Mouse (Mus musculus): ENCODE measurements around the gene Aif1. TPM values are rescaled to one million over a fixed set of nuclear protein-coding genes. Genes with fewer than 3 reads are reported as not detected.

Gene Aif1
- polyA plus RNA-seq, 1 experiment from 2014 or later, result 7.3 TPM

Small RNA genes lying within 50 kb of the gene (microRNA-seq; reads per million reads assigned to microRNA genes)
- not detected for gene Mir6973a
- gene Mir6974, result not detected

Other genes with a start within 250 kb of the Aif1 start
- 36.1 and 41.1 TPM in 2 replicates for gene Neu1, start 244.8 kb downstream of the Aif1 start, polyA plus RNA-seq (2015; fragmentation: Nextera tagmentation; extraction: Ambion mirVana)
- 0.24 and 0.31 TPM in 2 replicates for gene Hspa1b, start 216.8 kb downstream of the Aif1 start, polyA plus RNA-seq (2015; fragmentation: Nextera tagmentation; extraction: Ambion mirVana)
- gene Gm20481, start 206.2 kb downstream of the Aif1 start, polyA plus RNA-seq (2015; fragmentation: Nextera tagmentation; extraction: Ambion mirVana), result not detected in 2 replicates
- 12.7 and 13.3 TPM in 2 replicates for gene Hspa1a, start 203.9 kb downstream of the Aif1 start, polyA plus RNA-seq (2015; fragmentation: Nextera tagmentation; extraction: Ambion mirVana)
- gene Hspa1l, start 203.4 kb downstream of the Aif1 start, polyA plus RNA-seq (2015; fragmentation: Nextera tagmentation; extraction: Ambion mirVana), result 1.2 and 1.5 TPM in 2 replicates
- 103 and 111 TPM in 2 replicates for gene Lsm2, start 194.2 kb downstream of the Aif1 start, polyA plus RNA-seq (2015; fragmentation: Nextera tagmentation; extraction: Ambion mirVana)
- gene Vars, start 175.1 kb downstream of the Aif1 start, polyA plus RNA-seq (2015; fragmentation: Nextera tagmentation; extraction: Ambion mirVana), result 63.1 and 70.2 TPM in 2 replicates
- gene Vwa7, start 159.5 kb downstream of the Aif1 start, polyA plus RNA-seq (2015; fragmentation: Nextera tagmentation; extraction: Ambion mirVana), result 0.06 and 0.15 TPM in 2 replicates
- 2.5 and 2.7 TPM in 2 replicates for gene Sapcd1, start 148.1 kb downstream of the Aif1 start, polyA plus RNA-seq (2015; fragmentation: Nextera tagmentation; extraction: Ambion mirVana)
- gene Msh5, start 129.3 kb downstream of the Aif1 start, polyA plus RNA-seq (2015; fragmentation: Nextera tagmentation; extraction: Ambion mirVana), result 1.6 and 3.3 TPM in 2 replicates
- 62.4 and 72.1 TPM in 2 replicates for gene Clic1, start 126.1 kb downstream of the Aif1 start, polyA plus RNA-seq (2015; fragmentation: Nextera tagmentation; extraction: Ambion mirVana)
- 337 and 380 TPM in 2 replicates for gene Ddah2, start 117.0 kb downstream of the Aif1 start, polyA plus RNA-seq (2015; fragmentation: Nextera tagmentation; extraction: Ambion mirVana)
- 0.31 TPM in 1 of 2 replicates, not detected in the other for gene Ly6g6c, start 110.7 kb downstream of the Aif1 start, polyA plus RNA-seq (2015; fragmentation: Nextera tagmentation; extraction: Ambion mirVana)
- gene Mpig6b, start 109.9 kb downstream of the Aif1 start, polyA plus RNA-seq (2015; fragmentation: Nextera tagmentation; extraction: Ambion mirVana), result 0.21 and 0.43 TPM in 2 replicates
- 0.21 and 0.32 TPM in 2 replicates for gene Ly6g6e, start 99.2 kb downstream of the Aif1 start, polyA plus RNA-seq (2015; fragmentation: Nextera tagmentation; extraction: Ambion mirVana)
- 1.9 and 2.5 TPM in 2 replicates for gene Ly6g6d, start 98.0 kb downstream of the Aif1 start, polyA plus RNA-seq (2015; fragmentation: Nextera tagmentation; extraction: Ambion mirVana)
- gene Ly6g6f, start 90.5 kb downstream of the Aif1 start, polyA plus RNA-seq (2015; fragmentation: Nextera tagmentation; extraction: Ambion mirVana), result not detected in 2 replicates
- 105 and 113 TPM in 2 replicates for gene Abhd16a, start 86.8 kb downstream of the Aif1 start, polyA plus RNA-seq (2015; fragmentation: Nextera tagmentation; extraction: Ambion mirVana)
- not detected in 2 replicates for gene Ly6g5c, start 67.8 kb downstream of the Aif1 start, polyA plus RNA-seq (2015; fragmentation: Nextera tagmentation; extraction: Ambion mirVana)
- 1.1 and 2.2 TPM in 2 replicates for gene Ly6g5b, start 60.6 kb downstream of the Aif1 start, polyA plus RNA-seq (2015; fragmentation: Nextera tagmentation; extraction: Ambion mirVana)
- gene Gpank1, start 54.6 kb downstream of the Aif1 start, polyA plus RNA-seq (2015; fragmentation: Nextera tagmentation; extraction: Ambion mirVana), result 25.9 and 28.9 TPM in 2 replicates
- gene Csnk2b, start 54.0 kb downstream of the Aif1 start, polyA plus RNA-seq (2015; fragmentation: Nextera tagmentation; extraction: Ambion mirVana), result 316 and 319 TPM in 2 replicates
- 8.3 and 9.6 TPM in 2 replicates for gene D17H6S53E, start 49.7 kb downstream of the Aif1 start, polyA plus RNA-seq (2015; fragmentation: Nextera tagmentation; extraction: Ambion mirVana)
- gene Apom, start 44.0 kb downstream of the Aif1 start, polyA plus RNA-seq (2015; fragmentation: Nextera tagmentation; extraction: Ambion mirVana), result 0.56 and 1.4 TPM in 2 replicates
- gene Bag6, start 40.9 kb downstream of the Aif1 start, polyA plus RNA-seq (2015; fragmentation: Nextera tagmentation; extraction: Ambion mirVana), result 82.9 and 83.4 TPM in 2 replicates
- gene Prrc2a, start 11.2 kb downstream of the Aif1 start, polyA plus RNA-seq (2015; fragmentation: Nextera tagmentation; extraction: Ambion mirVana), result 188 and 203 TPM in 2 replicates
- gene Lst1, start 12.4 kb upstream of the Aif1 start, polyA plus RNA-seq (2015; fragmentation: Nextera tagmentation; extraction: Ambion mirVana), result 7.6 and 9.2 TPM in 2 replicates
- gene Ltb, start 18.4 kb upstream of the Aif1 start, polyA plus RNA-seq (2015; fragmentation: Nextera tagmentation; extraction: Ambion mirVana), result 0.58 and 0.78 TPM in 2 replicates
- not detected in 2 replicates for gene Tnf, start 25.9 kb upstream of the Aif1 start, polyA plus RNA-seq (2015; fragmentation: Nextera tagmentation; extraction: Ambion mirVana)
- gene Lta, start 29.3 kb upstream of the Aif1 start, polyA plus RNA-seq (2015; fragmentation: Nextera tagmentation; extraction: Ambion mirVana), result 0.32 and 0.69 TPM in 2 replicates
- gene Gm16181, start 44.8 kb upstream of the Aif1 start, polyA plus RNA-seq (2015; fragmentation: Nextera tagmentation; extraction: Ambion mirVana), result 1.6 TPM in 1 of 2 replicates, not detected in the other
- 94.4 and 100 TPM in 2 replicates for gene Atp6v1g2, start 57.6 kb upstream of the Aif1 start, polyA plus RNA-seq (2015; fragmentation: Nextera tagmentation; extraction: Ambion mirVana)
- gene Nfkbil1, start 59.7 kb upstream of the Aif1 start, polyA plus RNA-seq (2015; fragmentation: Nextera tagmentation; extraction: Ambion mirVana), result 11.7 and 11.8 TPM in 2 replicates
- gene Ddx39b, start 65.7 kb upstream of the Aif1 start, polyA plus RNA-seq (2015; fragmentation: Nextera tagmentation; extraction: Ambion mirVana), result 379 and 391 TPM in 2 replicates
- 93.4 and 105 TPM in 2 replicates for gene H2-D1, start 86.7 kb upstream of the Aif1 start, polyA plus RNA-seq (2015; fragmentation: Nextera tagmentation; extraction: Ambion mirVana)
- gene H2-Q1, start 144.3 kb upstream of the Aif1 start, polyA plus RNA-seq (2015; fragmentation: Nextera tagmentation; extraction: Ambion mirVana), result 0.54 and 0.70 TPM in 2 replicates
- gene H2-Q2, start 166.2 kb upstream of the Aif1 start, polyA plus RNA-seq (2015; fragmentation: Nextera tagmentation; extraction: Ambion mirVana), result 3.0 and 3.8 TPM in 2 replicates
- gene H2-Q4, start 203.5 kb upstream of the Aif1 start, polyA plus RNA-seq (2015; fragmentation: Nextera tagmentation; extraction: Ambion mirVana), result 0.88 and 1.3 TPM in 2 replicates
- gene H2-Q6, start 248.8 kb upstream of the Aif1 start, polyA plus RNA-seq (2015; fragmentation: Nextera tagmentation; extraction: Ambion mirVana), result 0.89 and 1.1 TPM in 2 replicates

All from midbrain, embryonic 15.5 days (tissue).